Mouse (Mus musculus) stomach, embryonic 14.5 days (tissue): Measurements from ENCODE around the gene Chchd3. TPM values are rescaled to one million over a fixed set of nuclear protein-coding genes. Genes with fewer than 3 reads are reported as not detected.

Experiments
- ATAC-seq: fragments of 200-750 bp; cut with Nextera tagmentation; 2 replicates; pipeline ENCODE4 v1.8.0; 2017; ENCODE audit warnings: low read depth, moderate TSS enrichment; ENCODE audit not compliant: insufficient number of reproducible peaks, insufficient read depth, low FRiP score
- H3K27ac ChIP-seq: fragments of 300-500 bp; sonication (generic); 2 replicates; pipeline ENCODE4 v1.5.1; 2014; ENCODE audit warnings: mild to moderate bottlenecking, low read length, moderate library complexity, mixed read lengths
- H3K27me3 ChIP-seq: fragments of 300-500 bp; sonication (generic); 2 replicates; pipeline ENCODE4 v1.6.1; 2014; ENCODE audit warnings: low read length, control low read depth, mixed read lengths; ENCODE audit not compliant: control insufficient read depth, insufficient read depth
- H3K36me3 ChIP-seq: fragments of 300-500 bp; sonication (generic); 2 replicates; pipeline ENCODE4 v1.6.1; 2014; ENCODE audit warnings: mild to moderate bottlenecking, control low read depth, low read length, moderate library complexity, mixed read lengths; ENCODE audit not compliant: control insufficient read depth, insufficient read depth
- H3K4me1 ChIP-seq: fragments of 300-500 bp; sonication (generic); 2 replicates; pipeline ENCODE4 v1.6.1; 2014; ENCODE audit warnings: low read length, control low read depth, mixed read lengths; ENCODE audit not compliant: control insufficient read depth, insufficient read depth
- H3K4me2 ChIP-seq: fragments of 300-500 bp; sonication (generic); replicated peaks from 2 replicates; pipeline ENCODE4 v1.6.1; 2014; ENCODE audit warnings: low read depth, low read length, control low read depth
- H3K4me3 ChIP-seq: fragments of 300-500 bp; sonication (generic); 2 replicates; pipeline ENCODE4 v1.5.1; 2014; ENCODE audit warnings: low read depth, low read length, control low read depth
- H3K9ac ChIP-seq: fragments of 300-500 bp; sonication (generic); replicated peaks from 2 replicates; pipeline ENCODE4 v1.6.1; 2014; ENCODE audit warnings: low read depth, mild to moderate bottlenecking, control low read depth, low read length, moderate library complexity, mixed read lengths
- H3K9me3 ChIP-seq: fragments of 300-500 bp; sonication (generic); 2 replicates; pipeline ENCODE4 v1.6.1; 2016; ENCODE audit warnings: low read depth, low read length, control low read depth; ENCODE audit not compliant: control insufficient read depth
- WGBS: fragments of 180-500 bp; shearing (Covaris S2); extraction: QIAGEN DNeasy Blood & Tissue Kit; methylation state at CpG from one replicate; pipeline ENCODE4 v1.1.7; 2014; 5-methylcytosine and 5-hydroxymethylcytosine counted together
- polyA plus RNA-seq: library from polyadenylated mRNA; unstranded; fragments of >200 nt; fragmentation: Nextera tagmentation; extraction: Ambion mirVana; gene quantifications from 2 replicates; pipeline ENCODE4 v1.2.1, GENCODE M21; 2014

The Chchd3 gene
- polyA plus RNA-seq, 1 experiment from 2014 or later: 96.4 TPM

DNA sequence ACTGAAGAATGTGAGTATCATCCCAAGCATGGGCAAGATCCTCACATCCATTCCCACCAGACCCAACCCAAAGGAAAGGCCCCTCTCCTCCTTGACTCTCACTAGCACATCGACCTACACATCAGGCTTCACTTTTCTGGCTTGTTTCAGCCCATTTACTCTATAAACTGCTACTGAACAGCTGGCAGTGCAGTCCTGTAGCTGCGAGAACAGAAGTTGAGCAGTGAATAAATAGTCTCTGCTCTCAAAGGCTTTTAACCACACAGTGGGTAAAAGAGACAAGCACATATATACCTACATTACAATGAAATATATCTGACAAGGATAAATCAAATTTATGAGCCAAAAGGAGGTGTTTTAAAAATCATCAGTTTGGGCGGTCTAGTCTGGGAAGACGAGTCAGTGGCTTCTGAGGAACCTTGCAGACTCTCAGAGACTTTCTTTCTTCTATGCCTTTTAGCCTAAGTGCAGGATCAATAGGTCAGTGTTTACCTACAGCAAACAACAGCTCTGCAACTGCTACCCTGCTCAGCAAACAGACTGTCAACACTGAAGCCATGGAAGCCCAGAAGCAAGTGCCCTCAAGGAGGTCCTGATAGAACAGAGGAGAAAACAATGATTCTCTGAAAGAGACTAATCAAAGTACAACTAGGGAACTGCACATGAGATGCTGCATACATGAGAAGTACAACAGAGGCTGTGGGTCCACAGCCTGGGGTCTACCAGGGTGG lies 19.5 kb downstream of the Chchd3 start:
- 78% methylated on average over 4 of the region's 4 CpGs for WGBS
- no peak overlapping the region for H3K9ac ChIP-seq
- no peaks in the 10 kb centered on the region for H3K36me3 ChIP-seq
- H3K4me2 ChIP-seq: no peak overlapping the region
- no peaks in the 10 kb centered on the region for H3K4me1 ChIP-seq
- no peak overlapping the region for H3K27ac ChIP-seq
- no peaks in the 10 kb centered on the region for H3K9me3 ChIP-seq
- no peaks in the 10 kb centered on the region for H3K27me3 ChIP-seq
- no peak overlapping the region for H3K4me3 ChIP-seq
- peak; percentile 56; the same call in 1 of the 2 replicates for ATAC-seq

GRCm38 (mm10) chr6:33032543-33032942 lies 27.5 kb downstream of the Chchd3 start:
- Histone ChIP-seq H3K9ac (no peak overlapping the region), H3K9me3 (no peaks in the 10 kb centered on the region), H3K4me3 (no peak overlapping the region), H3K27me3 (no peaks in the 10 kb centered on the region), H3K4me2 (no peak overlapping the region), H3K36me3 (no peaks in the 10 kb centered on the region), H3K4me1 (no peaks in the 10 kb centered on the region), H3K27ac (no peak overlapping the region)
- 100% methylated on average over 1 of the region's 1 CpGs for WGBS
- no peak for ATAC-seq

DNA sequence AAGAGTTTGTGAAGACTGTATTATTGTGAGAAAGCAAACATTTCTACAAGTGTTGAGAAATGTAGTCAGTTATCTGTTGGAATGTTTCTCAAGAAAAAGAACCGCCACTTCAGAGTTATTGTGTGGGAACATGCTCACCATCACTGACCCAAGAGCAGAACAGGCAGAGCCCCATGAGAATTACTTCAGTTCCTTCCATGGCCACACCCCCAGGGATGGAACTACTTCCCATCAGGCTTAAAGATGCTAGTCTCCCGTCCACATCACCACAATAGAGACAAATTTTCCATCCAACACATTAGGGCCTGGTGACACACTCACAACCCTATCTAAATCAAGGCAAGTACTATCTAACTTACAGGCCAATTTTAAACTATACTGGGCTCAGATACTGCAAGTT lies 28.4 kb downstream of the Chchd3 start:
- Histone ChIP-seq H3K4me2 (no peak overlapping the region), H3K36me3 (no peaks in the 10 kb centered on the region), H3K4me1 (no peaks in the 10 kb centered on the region), H3K27me3 (no peaks in the 10 kb centered on the region), H3K9ac (no peak overlapping the region), H3K27ac (no peak overlapping the region), H3K9me3 (no peaks in the 10 kb centered on the region), H3K4me3 (no peak overlapping the region)
- 76% methylated on average over 2 of the region's 2 CpGs for WGBS
- ATAC-seq: no peak

DNA sequence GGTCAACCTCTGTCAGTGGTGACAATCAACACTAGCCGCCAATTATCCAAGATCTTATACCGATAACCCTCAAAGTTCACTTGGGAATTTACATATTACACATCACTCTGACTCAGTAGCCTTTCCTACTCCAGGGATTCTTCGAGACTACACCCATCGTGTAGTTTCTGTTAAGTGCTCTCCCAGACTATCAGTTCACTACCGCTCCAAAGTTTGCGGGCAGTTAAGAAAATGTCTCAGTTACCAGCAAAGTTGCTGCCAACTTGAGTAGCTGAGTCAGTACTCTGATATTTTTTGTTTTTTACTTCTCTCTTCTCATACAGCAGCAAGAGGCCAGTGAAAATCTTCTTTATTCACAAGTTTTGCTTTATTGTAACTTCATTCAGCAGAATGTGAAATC lies 31.8 kb downstream of the Chchd3 start:
- Histone ChIP-seq H3K4me3 (no peak overlapping the region), H3K4me2 (no peak overlapping the region), H3K27me3 (no peaks in the 10 kb centered on the region), H3K4me1 (no peaks in the 10 kb centered on the region), H3K27ac (no peak overlapping the region), H3K36me3 (no peaks in the 10 kb centered on the region), H3K9ac (no peak overlapping the region), H3K9me3 (no peaks in the 10 kb centered on the region)
- 96% methylated on average over 6 of the region's 6 CpGs for WGBS
- no peak for ATAC-seq

DNA sequence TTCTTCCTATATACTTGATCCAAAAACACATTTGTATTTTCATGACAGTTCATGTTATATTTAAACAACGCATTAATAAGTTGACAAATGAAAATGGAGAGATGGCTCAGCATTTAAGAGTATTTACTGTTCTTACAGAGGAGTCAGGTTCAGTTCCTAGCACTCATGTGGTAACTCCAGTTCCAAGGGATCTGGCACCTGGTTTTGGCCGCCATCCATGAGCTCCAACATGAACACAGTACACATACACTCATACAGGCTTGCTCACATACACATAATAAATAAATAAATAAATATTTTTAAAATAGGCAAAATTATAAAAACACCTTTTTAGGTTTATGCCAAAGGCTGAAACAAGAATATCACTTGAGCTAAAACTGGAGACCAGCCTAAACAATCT lies 35.0 kb downstream of the Chchd3 start:
- Histone ChIP-seq H3K27me3 (no peaks in the 10 kb centered on the region), H3K4me3 (no peak overlapping the region), H3K27ac (no peak overlapping the region), H3K4me2 (no peak overlapping the region), H3K36me3 (no peaks in the 10 kb centered on the region), H3K9ac (no peak overlapping the region), H3K9me3 (no peaks in the 10 kb centered on the region), H3K4me1 (no peaks in the 10 kb centered on the region)
- 92% methylated on average over 2 of the region's 2 CpGs for WGBS
- no peak for ATAC-seq

GRCm38 (mm10) chr6:33004607-33005006 lies 55.5 kb downstream of the Chchd3 start:
- Histone ChIP-seq H3K27ac (no peak overlapping the region), H3K4me3 (no peak overlapping the region), H3K9ac (no peak overlapping the region), H3K4me1 (no peaks in the 10 kb centered on the region), H3K36me3 (no peaks in the 10 kb centered on the region), H3K27me3 (no peaks in the 10 kb centered on the region), H3K4me2 (no peak overlapping the region), H3K9me3 (no peaks in the 10 kb centered on the region)
- WGBS: 86% methylated on average over 3 of the region's 3 CpGs
- ATAC-seq: no peak

GRCm38 (mm10) chr6:33002988-33003387 lies 57.1 kb downstream of the Chchd3 start:
- Histone ChIP-seq H3K4me1 (no peaks in the 10 kb centered on the region), H3K36me3 (no peaks in the 10 kb centered on the region), H3K9me3 (no peaks in the 10 kb centered on the region), H3K27ac (no peak overlapping the region), H3K27me3 (no peaks in the 10 kb centered on the region), H3K9ac (no peak overlapping the region), H3K4me2 (no peak overlapping the region), H3K4me3 (no peak overlapping the region)
- no peak for ATAC-seq
- WGBS: 76% methylated on average over 1 of the region's 1 CpGs

DNA sequence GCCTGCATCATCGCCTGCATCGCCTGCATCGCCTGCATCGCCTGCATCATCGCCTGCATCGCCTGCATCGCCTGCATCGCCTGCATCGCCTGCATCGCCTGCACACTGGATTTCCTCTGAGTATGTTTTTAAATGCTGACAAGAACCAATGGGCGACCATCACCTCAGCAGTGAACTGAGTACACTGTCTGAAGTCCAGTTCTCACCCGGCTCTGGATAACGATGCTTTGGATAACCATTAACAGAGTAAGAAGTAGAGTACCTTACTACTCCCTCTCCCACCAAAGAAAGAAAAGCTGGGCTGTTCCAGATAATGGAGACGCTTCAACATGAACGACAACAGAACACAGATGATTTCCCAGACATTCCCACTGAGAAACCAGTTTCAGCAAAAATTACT lies 58.8 kb downstream of the Chchd3 start:
- 90% methylated on average over 15 of the region's 15 CpGs for WGBS
- Histone ChIP-seq H3K4me2 (no peak overlapping the region), H3K27ac (no peak overlapping the region), H3K27me3 (no peaks in the 10 kb centered on the region), H3K9me3 (no peaks in the 10 kb centered on the region), H3K4me3 (no peak overlapping the region), H3K9ac (no peak overlapping the region), H3K36me3 (no peaks in the 10 kb centered on the region), H3K4me1 (peaks cover 6% of the 10 kb centered on the region; the same call in 1 of the 2 replicates)
- ATAC-seq: no peak

DNA sequence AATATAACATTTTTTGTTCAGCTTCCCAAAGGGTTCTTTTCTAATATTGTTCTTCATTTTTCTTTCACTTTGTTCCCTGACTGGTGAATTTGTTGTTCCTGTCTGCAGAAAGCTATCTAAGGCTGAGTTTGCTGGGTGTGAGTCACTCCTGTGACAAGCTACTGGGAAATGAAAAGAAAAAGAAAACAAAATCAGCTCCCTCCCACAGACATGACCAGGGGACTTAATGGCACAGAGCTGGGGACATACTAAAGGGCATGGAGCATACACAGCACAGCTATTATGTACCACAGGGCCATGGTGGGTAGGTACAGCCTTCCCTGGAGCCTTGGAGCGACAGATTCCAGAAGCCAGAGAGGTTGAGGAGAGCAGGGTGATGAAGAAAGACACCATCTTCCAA lies 63.5 kb downstream of the Chchd3 start:
- peaks cover 6% of the 10 kb centered on the region; the same call in 1 of the 2 replicates for H3K4me1 ChIP-seq
- no peak overlapping the region for H3K4me3 ChIP-seq
- no peaks in the 10 kb centered on the region for H3K9me3 ChIP-seq
- H3K4me2 ChIP-seq: no peak overlapping the region
- ATAC-seq: no peak
- no peak overlapping the region for H3K9ac ChIP-seq
- H3K27me3 ChIP-seq: no peaks in the 10 kb centered on the region
- H3K36me3 ChIP-seq: no peaks in the 10 kb centered on the region
- no peak overlapping the region for H3K27ac ChIP-seq
- WGBS: 83% methylated on average over 1 of the region's 1 CpGs
